Mouse (Mus musculus): ENCODE results near the gene 4930426L09Rik. TPM values are rescaled to one million over a fixed set of nuclear protein-coding genes. Genes with fewer than 3 reads are reported as not detected.

4930426L09Rik gene
- total RNA-seq, 1 experiment, result 0.18 TPM

DNA sequence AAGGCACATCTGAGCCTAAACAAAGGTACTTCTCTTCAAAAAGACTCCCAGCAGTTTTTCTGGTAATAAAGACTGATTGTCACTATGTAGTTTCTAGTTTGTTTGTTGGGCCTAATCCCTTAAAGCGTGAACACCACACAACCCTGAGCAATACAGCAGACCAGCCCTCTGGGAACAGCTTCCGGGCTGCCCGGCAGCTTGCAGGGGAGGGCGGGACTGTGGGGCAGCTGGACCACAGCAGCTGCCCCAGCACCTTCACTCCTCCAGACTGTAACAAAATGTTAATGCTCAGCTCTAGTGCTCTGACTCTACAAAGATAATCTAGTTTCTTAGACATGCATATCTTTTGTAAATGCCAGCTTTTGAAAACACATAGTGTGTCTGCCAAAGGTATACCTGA is 43.1 kb upstream of the 4930426L09Rik start:
- no peaks in the 10 kb centered on the region for H3K4me1 ChIP-seq (ENCODE audit: control insufficient read depth in 2 of 2, insufficient read depth in 2 of 2, low read length in 2 of 2, poor library complexity in 1 of 2)
- DNase-seq (ENCODE audit: low read depth, low spot score), result no peak
- H3K4me3 ChIP-seq (ENCODE audit: insufficient read depth in 1 of 2, low read depth in 1 of 2, low read length in 2 of 2, poor library complexity in 1 of 2, severe bottlenecking in 1 of 2), result no peak overlapping the region
- no peak overlapping the region for H3K9ac ChIP-seq (ENCODE audit: insufficient read depth, low read depth, low read length, poor library complexity, severe bottlenecking)
- H3K36me3 ChIP-seq (ENCODE audit: control insufficient read depth, insufficient read depth, low read length, poor library complexity, severe bottlenecking), result no peaks in the 10 kb centered on the region
- in situ Hi-C loops (cut with MboI; ENCODE audit: low sequenced_read_pairs in 2 of 2, unreplicated experiment in 2 of 2), result no loop called here
- H3K9me3 ChIP-seq (ENCODE audit: control insufficient read depth, insufficient read depth, low read depth, low read length), result no peaks in the 10 kb centered on the region
- H3K27ac ChIP-seq (ENCODE audit: insufficient read depth, low read depth, low read length, poor library complexity, severe bottlenecking), result no peak overlapping the region
- TF ChIP-seq ZC3H11A (IDR thresholded peaks at IDR 0.05; ENCODE audit: borderline replicate concordance, low read depth, low read length), result no peak
- TF ChIP-seq ZNF384 (IDR thresholded peaks at IDR 0.05; ENCODE audit: low read depth, low read length), result no peak

DNA sequence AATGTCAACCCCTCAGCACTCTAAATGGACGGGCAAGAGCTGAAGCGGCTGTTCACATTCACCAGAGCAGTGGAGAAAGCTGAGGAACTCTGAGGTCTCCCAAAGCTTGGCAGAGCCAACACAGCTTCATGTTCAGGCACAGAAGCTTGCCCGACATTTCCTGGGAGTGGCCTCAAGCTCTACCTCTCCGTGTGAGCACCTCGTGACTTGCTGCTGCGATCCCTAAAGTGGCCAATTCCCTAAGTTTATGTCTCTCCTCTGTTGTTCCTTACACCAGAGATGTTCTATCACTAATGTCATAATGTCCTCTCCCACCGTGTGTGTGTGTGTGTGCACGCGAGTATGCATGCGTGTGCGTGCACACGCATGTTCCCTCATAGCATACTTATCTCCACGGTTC is 42.5 kb upstream of the 4930426L09Rik start:
- peaks cover 0 to 2% of the 10 kb centered on the region in 2 experiments; a peak in 1 of 4 replicates for H3K4me1 ChIP-seq (ENCODE audit: control insufficient read depth in 2 of 2, insufficient read depth in 2 of 2, low read length in 2 of 2, poor library complexity in 1 of 2)
- TF ChIP-seq CHD2 (IDR thresholded peaks at IDR 0.05; ENCODE audit: low read depth, low read length), result no peak
- no peak for TF ChIP-seq MAFK (IDR thresholded peaks at IDR 0.05; ENCODE audit: insufficient read depth, low read depth, low read length)
- TF ChIP-seq ZNF384 (IDR thresholded peaks at IDR 0.05; ENCODE audit: low read depth, low read length), result no peak
- TF ChIP-seq ZC3H11A (IDR thresholded peaks at IDR 0.05; ENCODE audit: borderline replicate concordance, low read depth, low read length), result no peak
- no peak for TF ChIP-seq HCFC1 (IDR thresholded peaks at IDR 0.05; ENCODE audit: borderline replicate concordance, insufficient read depth, low read length)

DNA sequence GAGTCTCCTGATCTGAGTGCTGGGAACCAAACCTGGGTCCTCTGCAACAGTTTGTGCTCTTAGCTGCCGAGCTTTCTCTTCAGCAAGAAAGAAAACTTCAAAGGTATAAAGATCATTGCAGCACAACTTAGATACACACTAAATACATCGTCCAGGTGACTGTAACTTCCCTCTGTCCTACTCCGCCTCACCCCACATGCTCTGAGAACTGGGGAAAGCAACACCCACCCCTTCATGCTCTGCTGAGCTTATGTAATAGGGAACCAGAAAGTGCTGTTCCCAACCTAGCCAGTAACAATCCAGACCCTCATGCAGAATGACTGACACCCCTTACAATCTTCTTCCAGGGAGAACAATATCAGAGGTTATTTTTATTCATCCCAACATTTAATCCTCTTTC is 41.7 kb upstream of the 4930426L09Rik start:
- no peak for DNase-seq (ENCODE audit: low read depth, low spot score)
- Histone ChIP-seq H3K27ac (ENCODE audit: insufficient read depth, low read depth, low read length, poor library complexity, severe bottlenecking) (no peak overlapping the region), H3K36me3 (ENCODE audit: control insufficient read depth, insufficient read depth, low read length, poor library complexity, severe bottlenecking) (no peaks in the 10 kb centered on the region), H3K4me3 (ENCODE audit: insufficient read depth in 1 of 2, low read depth in 1 of 2, low read length in 2 of 2, poor library complexity in 1 of 2, severe bottlenecking in 1 of 2) (no peak overlapping the region), H3K9ac (ENCODE audit: insufficient read depth, low read depth, low read length, poor library complexity, severe bottlenecking) (no peak overlapping the region), H3K9me3 (ENCODE audit: control insufficient read depth, insufficient read depth, low read depth, low read length) (no peaks in the 10 kb centered on the region), H3K4me1 (ENCODE audit: control insufficient read depth in 2 of 2, insufficient read depth in 2 of 2, low read length in 2 of 2, poor library complexity in 1 of 2) (peaks cover 0 to 2% of the 10 kb centered on the region in 2 experiments; a peak in 1 of 4 replicates)
- TF ChIP-seq HCFC1 (IDR thresholded peaks at IDR 0.05; ENCODE audit: borderline replicate concordance, insufficient read depth, low read length) (no peak), CHD2 (IDR thresholded peaks at IDR 0.05; ENCODE audit: low read depth, low read length) (no peak)
- in situ Hi-C loops (cut with MboI; ENCODE audit: low sequenced_read_pairs in 2 of 2, unreplicated experiment in 2 of 2), result no loop called here

More for the DNA sequence above, 42.5 kb upstream of the 4930426L09Rik start:
- Histone ChIP-seq H3K27ac (ENCODE audit: insufficient read depth, low read depth, low read length, poor library complexity, severe bottlenecking) (no peak overlapping the region), H3K9ac (ENCODE audit: insufficient read depth, low read depth, low read length, poor library complexity, severe bottlenecking) (no peak overlapping the region), H3K36me3 (ENCODE audit: control insufficient read depth, insufficient read depth, low read length, poor library complexity, severe bottlenecking) (no peaks in the 10 kb centered on the region), H3K9me3 (ENCODE audit: control insufficient read depth, insufficient read depth, low read depth, low read length) (no peaks in the 10 kb centered on the region), H3K4me3 (ENCODE audit: insufficient read depth in 1 of 2, low read depth in 1 of 2, low read length in 2 of 2, poor library complexity in 1 of 2, severe bottlenecking in 1 of 2) (no peak overlapping the region)
- in situ Hi-C loops (cut with MboI; ENCODE audit: low sequenced_read_pairs in 2 of 2, unreplicated experiment in 2 of 2), result no loop called here
- no peak for DNase-seq (ENCODE audit: low read depth, low spot score)

DNA sequence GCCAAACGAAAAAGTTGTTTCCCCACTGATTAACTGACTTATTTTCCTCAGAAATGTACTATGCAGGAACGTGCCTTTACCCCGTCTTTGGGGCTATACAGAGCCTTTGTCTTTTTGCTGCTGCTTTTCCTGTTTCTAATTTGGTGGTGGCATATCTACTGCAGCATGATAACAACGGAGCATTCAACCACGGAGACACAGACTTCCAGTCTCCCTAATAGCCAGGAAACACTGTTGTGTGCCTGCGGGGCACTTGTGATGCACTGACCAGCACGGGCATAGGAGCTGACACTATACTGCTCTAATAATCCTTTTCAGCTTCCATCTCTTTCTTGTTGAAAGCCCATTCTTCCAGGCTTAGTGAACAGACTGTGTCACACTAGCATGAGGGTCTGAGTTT is 41.2 kb upstream of the 4930426L09Rik start:
- Histone ChIP-seq H3K4me3 (ENCODE audit: insufficient read depth in 1 of 2, low read depth in 1 of 2, low read length in 2 of 2, poor library complexity in 1 of 2, severe bottlenecking in 1 of 2) (no peak overlapping the region), H3K36me3 (ENCODE audit: control insufficient read depth, insufficient read depth, low read length, poor library complexity, severe bottlenecking) (no peaks in the 10 kb centered on the region), H3K4me1 (ENCODE audit: control insufficient read depth in 2 of 2, insufficient read depth in 2 of 2, low read length in 2 of 2, poor library complexity in 1 of 2) (peaks cover 0 to 2% of the 10 kb centered on the region in 2 experiments; a peak in 1 of 4 replicates), H3K9ac (ENCODE audit: insufficient read depth, low read depth, low read length, poor library complexity, severe bottlenecking) (no peak overlapping the region), H3K27ac (ENCODE audit: insufficient read depth, low read depth, low read length, poor library complexity, severe bottlenecking) (no peak overlapping the region), H3K9me3 (ENCODE audit: control insufficient read depth, insufficient read depth, low read depth, low read length) (no peaks in the 10 kb centered on the region)
- in situ Hi-C loops (cut with MboI; ENCODE audit: low sequenced_read_pairs in 2 of 2, unreplicated experiment in 2 of 2), result no loop called here
- TF ChIP-seq CHD2 (IDR thresholded peaks at IDR 0.05; ENCODE audit: low read depth, low read length), result no peak
- TF ChIP-seq HCFC1 (IDR thresholded peaks at IDR 0.05; ENCODE audit: borderline replicate concordance, insufficient read depth, low read length), result no peak
- no peak for TF ChIP-seq MAFK (IDR thresholded peaks at IDR 0.05; ENCODE audit: insufficient read depth, low read depth, low read length)
- no peak for TF ChIP-seq ZNF384 (IDR thresholded peaks at IDR 0.05; ENCODE audit: low read depth, low read length)
- TF ChIP-seq ZC3H11A (IDR thresholded peaks at IDR 0.05; ENCODE audit: borderline replicate concordance, low read depth, low read length), result no peak
- DNase-seq (ENCODE audit: low read depth, low spot score), result no peak

DNA sequence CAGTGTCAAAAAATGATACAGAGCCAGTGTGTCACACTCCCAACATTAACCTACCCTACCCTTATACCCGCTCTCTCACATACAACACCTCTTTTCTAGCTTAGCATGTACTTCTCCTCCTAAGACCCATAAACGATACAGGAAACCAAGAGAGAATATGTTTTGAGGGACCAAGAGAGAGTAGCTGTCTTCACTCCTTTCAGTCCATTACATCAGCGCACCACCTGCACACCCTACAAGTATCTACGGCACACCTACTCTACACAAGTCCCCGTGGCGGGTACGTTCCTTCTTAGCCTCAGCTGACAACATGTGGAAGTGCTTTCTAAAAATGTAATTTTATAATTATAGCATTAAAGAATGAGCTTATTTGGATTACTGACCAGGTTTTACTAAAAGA is 40.7 kb upstream of the 4930426L09Rik start:
- H3K27ac ChIP-seq (ENCODE audit: insufficient read depth, low read depth, low read length, poor library complexity, severe bottlenecking), result no peak overlapping the region
- H3K9me3 ChIP-seq (ENCODE audit: control insufficient read depth, insufficient read depth, low read depth, low read length), result no peaks in the 10 kb centered on the region
- no peak overlapping the region for H3K4me3 ChIP-seq (ENCODE audit: insufficient read depth in 1 of 2, low read depth in 1 of 2, low read length in 2 of 2, poor library complexity in 1 of 2, severe bottlenecking in 1 of 2)
- H3K4me1 ChIP-seq (ENCODE audit: control insufficient read depth in 2 of 2, insufficient read depth in 2 of 2, low read length in 2 of 2, poor library complexity in 1 of 2), result peaks cover 0 to 2% of the 10 kb centered on the region in 2 experiments; a peak in 1 of 4 replicates
- in situ Hi-C loops (cut with MboI; ENCODE audit: low sequenced_read_pairs in 2 of 2, unreplicated experiment in 2 of 2), result no loop called here
- no peak for TF ChIP-seq ZNF384 (IDR thresholded peaks at IDR 0.05; ENCODE audit: low read depth, low read length)
- TF ChIP-seq ZC3H11A (IDR thresholded peaks at IDR 0.05; ENCODE audit: borderline replicate concordance, low read depth, low read length), result no peak
- no peak for TF ChIP-seq MAFK (IDR thresholded peaks at IDR 0.05; ENCODE audit: insufficient read depth, low read depth, low read length)
- TF ChIP-seq HCFC1 (IDR thresholded peaks at IDR 0.05; ENCODE audit: borderline replicate concordance, insufficient read depth, low read length), result no peak
- TF ChIP-seq CHD2 (IDR thresholded peaks at IDR 0.05; ENCODE audit: low read depth, low read length), result no peak
- H3K9ac ChIP-seq (ENCODE audit: insufficient read depth, low read depth, low read length, poor library complexity, severe bottlenecking), result no peak overlapping the region
- no peak for DNase-seq (ENCODE audit: low read depth, low spot score)
- H3K36me3 ChIP-seq (ENCODE audit: control insufficient read depth, insufficient read depth, low read length, poor library complexity, severe bottlenecking), result no peaks in the 10 kb centered on the region

All from ES-E14 (cell line).